Mouse (Mus musculus): ENCODE results near the gene Mdm1. TPM values are rescaled to one million over a fixed set of nuclear protein-coding genes. Genes with fewer than 3 reads are reported as not detected.

Gene Mdm1
- polyA plus RNA-seq, 2 experiments: 6.8 to 8.4 TPM

- Histone ChIP-seq H3K27me3 (ENCODE audit: control insufficient read depth, insufficient read depth, low read length) (no peaks in the 10 kb centered on the region), H3K9ac (replicated peaks) (no peak overlapping the region), H3K4me2 (ENCODE audit: low read depth) (no peak overlapping the region), H3K4me1 (replicated peaks; ENCODE audit: control insufficient read depth in 2 of 2, insufficient read depth in 2 of 2, low read length in 1 of 2) (peaks cover 0 to 4% of the 10 kb centered on the region in 2 experiments; a peak in 1 of 4 replicates), H3K9me3 (ENCODE audit: control insufficient read depth, low read length) (no peaks in the 10 kb centered on the region), H3K4me3 (ENCODE audit: insufficient read depth in 1 of 2, low read depth in 2 of 2, low read length in 2 of 2) (no peak overlapping the region), H3K36me3 (replicated peaks; ENCODE audit: control insufficient read depth, insufficient read depth, low read depth) (no peaks in the 10 kb centered on the region), H3K27ac (no peak overlapping the region)
- ATAC-seq (ENCODE audit: insufficient read depth) (no peak), DNase-seq (ENCODE audit: low read depth in 3 of 3, low spot score in 3 of 3) (no peak)
- no peak for TF ChIP-seq EP300 (IDR thresholded peaks at IDR 0.05; ENCODE audit: low read depth)
- TF ChIP-seq CTCF (IDR thresholded peaks at IDR 0.05; ENCODE audit: low read depth): no peak
- 72% methylated on average over 9 of the region's 9 CpGs for WGBS (ENCODE audit: insufficient replicate concordance)
Observed at GRCm38 (mm10) chr10:118107031-118107430, 34.6 kb upstream of the Mdm1 start.

- no peak for DNase-seq (ENCODE audit: low read depth in 3 of 3, low spot score in 3 of 3)
- ATAC-seq (ENCODE audit: insufficient read depth): no peak
- TF ChIP-seq EP300 (IDR thresholded peaks at IDR 0.05; ENCODE audit: low read depth): no peak
- peak; percentile 29 for TF ChIP-seq CTCF (IDR thresholded peaks at IDR 0.05; ENCODE audit: low read depth)
- no peak overlapping the region for H3K27ac ChIP-seq
- H3K4me1 ChIP-seq (replicated peaks; ENCODE audit: control insufficient read depth in 2 of 2, insufficient read depth in 2 of 2, low read length in 1 of 2): no peaks in the 10 kb centered on the region; a peak in 1 of 4 replicates
- H3K4me3 ChIP-seq (ENCODE audit: insufficient read depth in 1 of 2, low read depth in 2 of 2, low read length in 2 of 2): no peak overlapping the region
- 40% methylated on average over 8 of the region's 8 CpGs for WGBS (ENCODE audit: insufficient replicate concordance)
- H3K9ac ChIP-seq (replicated peaks): no peak overlapping the region
- H3K9me3 ChIP-seq (ENCODE audit: control insufficient read depth, low read length): no peaks in the 10 kb centered on the region
- H3K36me3 ChIP-seq (replicated peaks; ENCODE audit: control insufficient read depth, insufficient read depth, low read depth): no peaks in the 10 kb centered on the region
- no peak overlapping the region for H3K4me2 ChIP-seq (ENCODE audit: low read depth)
- no peaks in the 10 kb centered on the region for H3K27me3 ChIP-seq (ENCODE audit: control insufficient read depth, insufficient read depth, low read length)
Observed at GRCm38 (mm10) chr10:118110006-118110920, 31.3 kb upstream of the Mdm1 start.

- DNase-seq (ENCODE audit: low read depth in 3 of 3, low spot score in 3 of 3): no peak
- WGBS (ENCODE audit: insufficient replicate concordance): 60% methylated on average over 7 of the region's 7 CpGs
Observed at GRCm38 (mm10) chr10:118110921-118111301, 30.7 kb upstream of the Mdm1 start.

GRCm38 (mm10) chr10:118111621-118112020 is 30.0 kb upstream of the Mdm1 start:
- no peak for ATAC-seq (ENCODE audit: insufficient read depth)
- TF ChIP-seq CTCF (IDR thresholded peaks at IDR 0.05; ENCODE audit: low read depth) (no peak), EP300 (IDR thresholded peaks at IDR 0.05; ENCODE audit: low read depth) (no peak)
- Histone ChIP-seq H3K4me3 (ENCODE audit: insufficient read depth in 1 of 2, low read depth in 2 of 2, low read length in 2 of 2) (no peak overlapping the region), H3K27ac (no peak overlapping the region), H3K9me3 (ENCODE audit: control insufficient read depth, low read length) (no peaks in the 10 kb centered on the region), H3K4me2 (ENCODE audit: low read depth) (no peak overlapping the region), H3K27me3 (ENCODE audit: control insufficient read depth, insufficient read depth, low read length) (no peaks in the 10 kb centered on the region), H3K36me3 (replicated peaks; ENCODE audit: control insufficient read depth, insufficient read depth, low read depth) (no peaks in the 10 kb centered on the region), H3K9ac (replicated peaks) (no peak overlapping the region), H3K4me1 (replicated peaks; ENCODE audit: control insufficient read depth in 2 of 2, insufficient read depth in 2 of 2, low read length in 1 of 2) (no peaks in the 10 kb centered on the region; a peak in 1 of 4 replicates)
- DNase-seq (ENCODE audit: low read depth in 3 of 3, low spot score in 3 of 3): no peak
- WGBS (ENCODE audit: insufficient replicate concordance): 23% methylated on average over 7 of the region's 7 CpGs

More at GRCm38 (mm10) chr10:118110921-118111301, 30.7 kb upstream of the Mdm1 start:
- no peak overlapping the region for H3K27ac ChIP-seq
- no peak for ATAC-seq (ENCODE audit: insufficient read depth)
- TF ChIP-seq EP300 (IDR thresholded peaks at IDR 0.05; ENCODE audit: low read depth) (no peak), CTCF (IDR thresholded peaks at IDR 0.05; ENCODE audit: low read depth) (no peak)
- no peaks in the 10 kb centered on the region for H3K36me3 ChIP-seq (replicated peaks; ENCODE audit: control insufficient read depth, insufficient read depth, low read depth)
- H3K4me3 ChIP-seq (ENCODE audit: insufficient read depth in 1 of 2, low read depth in 2 of 2, low read length in 2 of 2): no peak overlapping the region
- no peaks in the 10 kb centered on the region for H3K27me3 ChIP-seq (ENCODE audit: control insufficient read depth, insufficient read depth, low read length)
- no peak overlapping the region for H3K9ac ChIP-seq (replicated peaks)
- no peak overlapping the region for H3K4me2 ChIP-seq (ENCODE audit: low read depth)
- H3K4me1 ChIP-seq (replicated peaks; ENCODE audit: control insufficient read depth in 2 of 2, insufficient read depth in 2 of 2, low read length in 1 of 2): no peaks in the 10 kb centered on the region; a peak in 1 of 4 replicates
- H3K9me3 ChIP-seq (ENCODE audit: control insufficient read depth, low read length): no peaks in the 10 kb centered on the region

- no peaks in the 10 kb centered on the region for H3K27me3 ChIP-seq (ENCODE audit: control insufficient read depth, insufficient read depth, low read length)
- H3K27ac ChIP-seq: no peak overlapping the region
- ATAC-seq (ENCODE audit: insufficient read depth): no peak
- TF ChIP-seq EP300 (IDR thresholded peaks at IDR 0.05; ENCODE audit: low read depth): no peak
- no peak for TF ChIP-seq CTCF (IDR thresholded peaks at IDR 0.05; ENCODE audit: low read depth)
- no peak for DNase-seq (ENCODE audit: low read depth in 3 of 3, low spot score in 3 of 3)
- H3K4me3 ChIP-seq (ENCODE audit: insufficient read depth in 1 of 2, low read depth in 2 of 2, low read length in 2 of 2): no peak overlapping the region
- WGBS (ENCODE audit: insufficient replicate concordance): 53% methylated on average over 11 of the region's 11 CpGs
- no peaks in the 10 kb centered on the region for H3K36me3 ChIP-seq (replicated peaks; ENCODE audit: control insufficient read depth, insufficient read depth, low read depth)
- no peaks in the 10 kb centered on the region; a peak in 1 of 4 replicates for H3K4me1 ChIP-seq (replicated peaks; ENCODE audit: control insufficient read depth in 2 of 2, insufficient read depth in 2 of 2, low read length in 1 of 2)
- no peak overlapping the region for H3K9ac ChIP-seq (replicated peaks)
- no peaks in the 10 kb centered on the region for H3K9me3 ChIP-seq (ENCODE audit: control insufficient read depth, low read length)
- H3K4me2 ChIP-seq (ENCODE audit: low read depth): no peak overlapping the region
Observed at GRCm38 (mm10) chr10:118112294-118112893, 29.2 kb upstream of the Mdm1 start.

Measured in liver, embryonic 14.5 days (tissue).